Mouse (Mus musculus) B cell, adult 67 days (primary cell): ENCODE measurements around the gene Gla. TPM values are rescaled to one million over a fixed set of nuclear protein-coding genes. Genes with fewer than 3 reads are reported as not detected.

Experiments used
- total RNA-seq, 2 experiments: library from RNA; stranded (reverse); gene quantifications; 4 replicates each; pipeline ENCODE4 v1.2.4; 2023

Gene Gla
- 10 to 100 TPM; 66.8 to 94.5 TPM for total RNA-seq

GRCm38 (mm10) chrX:134600659-134601379 lies at the start of gene Gla, which contains the start of gene Hnrnph2:
Gene Gla, minus strand, starts transcription at chrX:134601125.
Gene Hnrnph2, plus strand, starts transcription at chrX:134601179.

GRCm38 (mm10) chrX:134585103-134586002 lies 15.6 kb downstream of the Gla start, which contains the start of gene Rpl36a:
Gene Rpl36a, plus strand, starts transcription at chrX:134585654.

DNA sequence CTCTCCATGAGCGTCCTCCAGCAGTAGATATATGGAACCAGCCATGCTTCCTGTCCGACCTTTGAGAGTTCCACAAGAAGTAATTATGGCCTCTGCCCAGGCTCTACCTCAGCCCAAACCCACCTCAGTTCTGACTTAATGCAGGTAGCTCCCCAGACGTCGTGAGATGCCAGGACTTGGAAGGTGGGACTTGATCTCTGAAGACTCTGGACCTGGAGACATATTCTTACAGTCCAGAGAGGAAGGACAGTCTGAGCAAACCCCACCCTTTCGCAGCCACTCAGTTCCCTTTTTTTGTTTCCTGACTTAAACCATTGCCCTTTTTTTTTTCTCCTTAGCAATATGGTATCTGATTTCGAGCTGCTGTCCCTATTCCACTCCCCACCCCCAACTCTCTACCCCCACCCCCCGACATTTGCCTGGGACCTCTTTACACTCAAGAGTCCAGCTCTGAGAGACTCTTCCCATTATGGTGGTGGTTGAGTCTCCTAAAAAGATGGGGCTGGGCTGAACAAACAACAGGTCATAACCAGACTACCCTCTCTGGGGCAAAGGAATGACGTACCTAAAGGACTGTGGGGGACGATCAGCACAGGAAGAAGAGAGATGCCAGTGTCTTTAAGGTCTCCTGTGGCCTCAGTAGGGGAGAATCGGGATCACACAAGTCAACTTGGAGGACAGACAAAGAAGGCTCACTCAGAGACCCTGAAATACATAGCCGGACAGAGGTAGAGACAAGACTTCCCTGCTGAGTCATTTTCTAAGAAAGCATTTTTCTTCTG lies 17.8 kb downstream of the Gla start, which contains the start of gene Btk:
Gene Btk (minus strand): TSS at position 683 of the 782 bp plus-strand sequence.

DNA sequence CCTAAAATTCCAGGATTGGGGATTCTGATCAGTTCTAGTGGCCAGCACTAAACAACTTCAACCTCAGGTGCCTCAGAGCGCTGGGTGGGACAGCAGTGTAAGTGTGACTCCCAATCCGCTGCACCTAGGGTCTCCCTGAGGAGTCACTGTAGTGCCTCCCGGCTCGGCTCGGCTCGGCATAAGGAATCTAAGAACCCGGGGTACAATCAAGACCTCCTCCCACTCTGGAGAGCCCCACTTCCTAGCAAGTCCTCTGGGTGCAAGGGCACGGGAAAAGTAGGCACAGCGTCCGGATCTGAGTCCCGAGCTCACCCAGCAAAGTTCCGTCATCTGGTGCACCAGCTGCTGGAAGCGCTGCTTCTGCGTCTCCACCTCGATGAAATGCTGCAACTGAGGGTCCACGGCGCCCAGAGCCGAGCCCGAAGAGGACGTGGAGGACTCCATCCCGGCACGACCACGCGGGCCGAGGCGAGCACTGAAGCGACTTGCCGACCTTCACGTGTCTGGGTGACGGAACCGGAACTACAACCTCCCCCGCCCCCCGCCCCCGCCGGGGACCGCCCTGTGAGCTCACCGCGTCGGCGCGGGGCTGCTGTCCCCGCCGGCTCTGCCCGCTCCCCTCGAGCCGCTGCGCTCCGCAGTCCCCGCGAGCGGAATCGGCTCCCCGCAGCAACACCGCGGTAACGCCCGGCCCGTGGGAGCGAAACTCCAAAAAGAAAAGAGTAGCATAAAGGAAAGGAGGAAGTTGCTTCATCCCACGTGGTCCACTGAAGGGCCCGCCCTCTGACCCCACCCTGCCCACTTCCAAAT lies 59.6 kb downstream of the Gla start, which contains the start of gene Timm8a1:
Gene Timm8a1 (minus strand): TSS at position 721 of the 810 bp plus-strand sequence.

Other genes with a start within 250 kb of the Gla start
- gene Drp2, start 196.6 kb downstream of the Gla start, total RNA-seq, result not detected
- not detected for gene Taf7l, start 124.6 kb downstream of the Gla start, total RNA-seq
- gene Timm8a1, start 59.3 kb downstream of the Gla start, total RNA-seq, result 10 to 100 TPM; 19.4 to 20.6 TPM
- gene Btk, start 17.6 kb downstream of the Gla start, total RNA-seq, result 100 to 1,000 TPM; 183 to 199 TPM
- gene Rpl36a, start 15.5 kb downstream of the Gla start, total RNA-seq, result 100 to 1,000 TPM; 481 to 549 TPM
- 100 to 1,000 TPM; 141 to 142 TPM for gene Hnrnph2, start 54 bp upstream of the Gla start, total RNA-seq
- 1 to 10 TPM; 1.7 to 2.3 TPM for gene Armcx4, start 85.4 kb upstream of the Gla start, total RNA-seq
- under 1 TPM in 1 of 2 experiments, not detected in 1; 0.83 TPM for gene Armcx1, start 116.8 kb upstream of the Gla start, total RNA-seq
- gene Armcx6, start 150.3 kb upstream of the Gla start, total RNA-seq, result 1 to 10 TPM; 3.9 to 5.2 TPM
- 10 to 100 TPM; 17.4 to 18.1 TPM for gene Armcx3, start 155.5 kb upstream of the Gla start, total RNA-seq
- 10 to 100 TPM; 37.8 to 38.9 TPM for gene Armcx2, start 208.1 kb upstream of the Gla start, total RNA-seq